Mouse (Mus musculus): ENCODE results near the gene Chst11. TPM values are rescaled to one million over a fixed set of nuclear protein-coding genes. Genes with fewer than 3 reads are reported as not detected.
A peak's percentile ranks its signal among the peaks of the same experiment; 100 is the strongest.

The Chst11 gene
- total RNA-seq (2014; rRNA removed) (0.09 and 0.34 TPM in 2 replicates), polyA plus RNA-seq (2012; rRNA removed) (0.15 and 0.16 TPM in 2 replicates)

DNA sequence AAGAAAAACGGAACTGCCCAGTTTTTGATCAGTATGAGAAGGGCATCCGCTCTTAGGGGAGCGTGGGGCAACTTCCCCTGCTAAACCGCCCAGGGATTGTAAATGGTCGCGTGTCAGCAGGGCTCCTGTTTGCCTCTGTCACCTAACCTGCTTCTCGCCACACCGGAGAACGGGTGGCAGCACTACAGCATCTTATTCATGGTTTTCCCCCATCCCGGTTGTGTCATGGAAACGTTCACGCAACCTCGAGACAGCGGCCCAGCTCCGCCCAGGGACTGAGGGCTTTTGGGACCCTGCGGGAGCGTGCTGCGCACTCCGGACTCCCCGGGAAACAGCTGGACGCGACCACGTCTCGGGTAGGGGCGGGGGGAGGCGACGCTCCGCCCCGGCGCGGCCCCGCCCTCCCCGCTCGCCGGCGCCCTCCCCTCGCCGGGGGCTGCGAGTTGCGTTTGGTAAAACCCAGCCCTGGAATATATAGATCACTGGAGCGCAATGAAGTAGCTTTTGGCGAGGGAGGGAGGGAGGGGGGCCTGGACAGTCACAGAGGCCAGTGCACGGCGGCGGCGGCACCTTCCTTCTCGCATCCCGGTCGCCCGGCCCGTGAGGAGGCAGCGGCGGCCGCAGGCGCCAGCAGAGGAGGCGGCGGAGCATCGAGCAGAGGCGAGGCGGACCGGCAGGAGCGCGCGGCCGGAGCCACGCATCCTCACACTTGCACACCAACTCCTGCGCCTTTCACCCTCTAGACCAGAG lies at the start of gene Chst11:
TSS of gene Chst11 (plus strand) at position 549 of the 750 bp plus-strand sequence.
- H3K9ac ChIP-seq (ENCODE audit: low read depth, low read length): peak within 1 kb of the TSS; percentile 51
- H3K36me3 ChIP-seq (ENCODE audit: control insufficient read depth, insufficient read depth, low read length): no peaks in the 10 kb centered on the region
- H3K4me1 ChIP-seq (ENCODE audit: control insufficient read depth, insufficient read depth, low read length): peaks cover 3% of the 10 kb centered on the region; the same call in 1 of the 2 replicates
- H3K27me3 ChIP-seq (ENCODE audit: control insufficient read depth, insufficient read depth, low read length): peaks cover 20% of the 10 kb centered on the region
- no peak within 1 kb of the TSS for H3K27ac ChIP-seq (replicated peaks; ENCODE audit: insufficient read depth, low read depth, low read length)
- DNase-seq (ENCODE audit: extremely low read depth, low read depth, low spot score): no peak
- under 1% methylated on average over 67 of the region's 67 CpGs for WGBS
- no peaks in the 10 kb centered on the region for H3K79me2 ChIP-seq (ENCODE audit: control insufficient read depth, insufficient read depth, low read length)
- H3K4me3 ChIP-seq (ENCODE audit: insufficient read depth, low read depth, low read length): peak within 1 kb of the TSS; percentile 53
- TF ChIP-seq CTCF (IDR thresholded peaks at IDR 0.05; ENCODE audit: low read depth, low read length): no peak
- no peak for TF ChIP-seq POLR2A (IDR thresholded peaks at IDR 0.05; ENCODE audit: extremely low read depth, insufficient read depth, low read length)

DNA sequence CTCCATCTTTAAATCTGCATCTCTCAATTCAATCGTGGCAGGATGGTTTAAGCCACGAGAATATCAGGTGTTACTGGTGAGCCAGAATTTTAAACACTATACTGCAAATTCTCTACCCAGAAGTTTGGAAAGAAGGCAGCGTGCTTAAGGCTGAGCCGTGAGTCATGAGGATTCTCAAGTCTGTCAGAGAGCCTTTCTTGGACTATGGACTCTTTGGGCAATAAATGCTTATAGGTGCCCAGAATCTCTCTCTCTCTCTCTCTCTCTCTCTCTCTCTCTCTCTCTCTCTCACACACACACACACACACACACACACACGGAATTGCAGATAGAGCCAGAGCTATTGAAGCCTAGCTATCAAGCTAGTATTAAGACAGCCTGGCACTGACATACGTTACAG lies 49.5 kb upstream of the Chst11 start:
- H3K4me3 ChIP-seq (ENCODE audit: insufficient read depth, low read depth, low read length): no peak overlapping the region
- H3K27me3 ChIP-seq (ENCODE audit: control insufficient read depth, insufficient read depth, low read length): no peaks in the 10 kb centered on the region
- no peak for DNase-seq (ENCODE audit: extremely low read depth, low read depth, low spot score)
- no peak overlapping the region for H3K27ac ChIP-seq (replicated peaks; ENCODE audit: insufficient read depth, low read depth, low read length)
- no peak overlapping the region for H3K9ac ChIP-seq (ENCODE audit: low read depth, low read length)
- no peaks in the 10 kb centered on the region for H3K4me1 ChIP-seq (ENCODE audit: control insufficient read depth, insufficient read depth, low read length)
- no peaks in the 10 kb centered on the region for H3K36me3 ChIP-seq (ENCODE audit: control insufficient read depth, insufficient read depth, low read length)
- 85% methylated on average over 6 of the region's 6 CpGs for WGBS
- H3K79me2 ChIP-seq (ENCODE audit: control insufficient read depth, insufficient read depth, low read length): no peaks in the 10 kb centered on the region
- TF ChIP-seq CTCF (IDR thresholded peaks at IDR 0.05; ENCODE audit: low read depth, low read length): no peak
- TF ChIP-seq POLR2A (IDR thresholded peaks at IDR 0.05; ENCODE audit: extremely low read depth, insufficient read depth, low read length): no peak

DNA sequence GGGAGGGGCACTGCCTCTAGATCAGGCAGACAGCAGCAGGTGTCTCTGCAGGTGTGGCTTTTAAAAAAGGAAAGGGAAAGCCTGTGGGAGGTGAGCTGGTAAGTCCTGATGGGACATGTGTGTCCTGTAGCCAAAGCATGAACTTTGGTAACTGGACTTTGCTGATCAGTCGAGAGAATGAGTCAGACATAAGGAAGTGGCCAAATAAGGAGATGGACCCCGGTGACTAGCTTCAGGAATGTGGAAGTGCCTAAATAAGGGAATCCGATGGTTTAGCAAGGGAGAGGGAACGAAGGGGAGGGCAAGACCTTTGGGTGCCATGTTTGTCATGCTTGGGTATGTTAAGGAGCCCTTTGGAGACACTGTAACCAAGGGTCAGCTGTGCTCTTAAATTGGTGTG lies 31.9 kb upstream of the Chst11 start:
- no peak for TF ChIP-seq CTCF (IDR thresholded peaks at IDR 0.05; ENCODE audit: low read depth, low read length)
- TF ChIP-seq POLR2A (IDR thresholded peaks at IDR 0.05; ENCODE audit: extremely low read depth, insufficient read depth, low read length): no peak
- DNase-seq (ENCODE audit: extremely low read depth, low read depth, low spot score): peak; percentile 19
- H3K4me1 ChIP-seq (ENCODE audit: control insufficient read depth, insufficient read depth, low read length): no peaks in the 10 kb centered on the region
- WGBS: 68% methylated on average over 4 of the region's 4 CpGs
- H3K36me3 ChIP-seq (ENCODE audit: control insufficient read depth, insufficient read depth, low read length): no peaks in the 10 kb centered on the region
- no peak overlapping the region for H3K9ac ChIP-seq (ENCODE audit: low read depth, low read length)
- H3K27ac ChIP-seq (replicated peaks; ENCODE audit: insufficient read depth, low read depth, low read length): no peak overlapping the region
- H3K4me3 ChIP-seq (ENCODE audit: insufficient read depth, low read depth, low read length): no peak overlapping the region
- H3K79me2 ChIP-seq (ENCODE audit: control insufficient read depth, insufficient read depth, low read length): no peaks in the 10 kb centered on the region
- H3K27me3 ChIP-seq (ENCODE audit: control insufficient read depth, insufficient read depth, low read length): no peaks in the 10 kb centered on the region; the same call in 1 of the 2 replicates

DNA sequence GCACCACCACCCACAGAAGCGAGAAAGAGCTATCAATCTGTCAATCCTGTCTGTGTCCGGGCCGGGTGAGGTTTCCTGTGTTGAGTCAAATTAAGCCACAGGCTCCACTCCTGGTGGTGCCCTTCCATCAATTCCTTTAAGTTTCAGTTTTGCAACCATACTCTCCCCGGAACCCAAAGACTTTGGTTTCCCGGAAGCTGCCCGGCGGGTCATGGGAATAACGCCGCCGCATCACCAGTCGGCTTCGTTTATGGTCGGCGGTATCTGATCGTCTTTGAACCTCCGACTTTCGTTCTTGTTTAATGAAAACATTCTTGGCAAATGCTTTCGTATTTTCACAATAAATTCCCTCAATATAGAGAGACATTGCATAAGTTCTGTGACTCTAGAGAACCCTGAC lies 30.2 kb upstream of the Chst11 start:
- 90% methylated on average over 18 of the region's 18 CpGs for WGBS
- H3K4me3 ChIP-seq (ENCODE audit: insufficient read depth, low read depth, low read length): no peak overlapping the region
- no peak overlapping the region for H3K9ac ChIP-seq (ENCODE audit: low read depth, low read length)

DNA sequence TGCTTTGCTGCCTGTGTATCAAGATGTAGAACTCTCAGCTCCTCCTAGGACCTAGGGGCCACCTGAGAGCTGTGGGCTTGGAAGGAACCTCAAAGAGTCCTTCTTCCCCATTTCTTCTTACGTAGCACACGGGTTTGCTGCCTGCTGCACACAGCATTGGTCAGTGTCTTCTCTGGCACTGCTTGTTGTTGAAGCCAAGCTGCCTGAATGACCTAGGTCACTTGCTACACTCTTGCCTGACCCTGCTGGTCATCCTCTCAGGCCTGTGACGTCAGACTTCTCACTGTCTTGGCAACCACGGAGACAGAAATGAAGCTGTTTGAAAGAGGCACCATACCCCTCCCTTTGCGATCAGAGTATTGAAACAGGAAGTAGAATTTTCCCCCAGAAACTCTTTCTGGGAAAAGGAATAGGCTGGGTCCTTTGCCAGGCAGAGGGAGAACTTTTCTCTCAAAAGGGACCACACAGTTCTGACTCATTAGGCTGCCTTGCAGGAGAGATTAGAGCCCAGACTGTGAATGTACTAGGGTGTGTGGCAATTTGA lies 27.0 kb upstream of the Chst11 start:
- H3K27me3 ChIP-seq (ENCODE audit: control insufficient read depth, insufficient read depth, low read length): no peaks in the 10 kb centered on the region; the same call in 1 of the 2 replicates
- 60% methylated on average over 5 of the region's 5 CpGs for WGBS
- no peak overlapping the region for H3K4me3 ChIP-seq (ENCODE audit: insufficient read depth, low read depth, low read length)
- H3K9ac ChIP-seq (ENCODE audit: low read depth, low read length): no peak overlapping the region
- H3K79me2 ChIP-seq (ENCODE audit: control insufficient read depth, insufficient read depth, low read length): no peaks in the 10 kb centered on the region
- H3K36me3 ChIP-seq (ENCODE audit: control insufficient read depth, insufficient read depth, low read length): no peaks in the 10 kb centered on the region
- no peak overlapping the region for H3K27ac ChIP-seq (replicated peaks; ENCODE audit: insufficient read depth, low read depth, low read length)
- DNase-seq (ENCODE audit: extremely low read depth, low read depth, low spot score): peak; percentile 33
- H3K4me1 ChIP-seq (ENCODE audit: control insufficient read depth, insufficient read depth, low read length): no peaks in the 10 kb centered on the region
- TF ChIP-seq CTCF (IDR thresholded peaks at IDR 0.05; ENCODE audit: low read depth, low read length): no peak
- TF ChIP-seq POLR2A (IDR thresholded peaks at IDR 0.05; ENCODE audit: extremely low read depth, insufficient read depth, low read length): no peak

More for the DNA sequence above, 30.2 kb upstream of the Chst11 start:
- H3K27ac ChIP-seq (replicated peaks; ENCODE audit: insufficient read depth, low read depth, low read length): no peak overlapping the region
- no peaks in the 10 kb centered on the region; the same call in 1 of the 2 replicates for H3K27me3 ChIP-seq (ENCODE audit: control insufficient read depth, insufficient read depth, low read length)
- H3K4me1 ChIP-seq (ENCODE audit: control insufficient read depth, insufficient read depth, low read length): no peaks in the 10 kb centered on the region
- no peak for DNase-seq (ENCODE audit: extremely low read depth, low read depth, low spot score)
- H3K36me3 ChIP-seq (ENCODE audit: control insufficient read depth, insufficient read depth, low read length): no peaks in the 10 kb centered on the region
- no peaks in the 10 kb centered on the region for H3K79me2 ChIP-seq (ENCODE audit: control insufficient read depth, insufficient read depth, low read length)
- TF ChIP-seq POLR2A (IDR thresholded peaks at IDR 0.05; ENCODE audit: extremely low read depth, insufficient read depth, low read length) (no peak), CTCF (IDR thresholded peaks at IDR 0.05; ENCODE audit: low read depth, low read length) (no peak)

DNA sequence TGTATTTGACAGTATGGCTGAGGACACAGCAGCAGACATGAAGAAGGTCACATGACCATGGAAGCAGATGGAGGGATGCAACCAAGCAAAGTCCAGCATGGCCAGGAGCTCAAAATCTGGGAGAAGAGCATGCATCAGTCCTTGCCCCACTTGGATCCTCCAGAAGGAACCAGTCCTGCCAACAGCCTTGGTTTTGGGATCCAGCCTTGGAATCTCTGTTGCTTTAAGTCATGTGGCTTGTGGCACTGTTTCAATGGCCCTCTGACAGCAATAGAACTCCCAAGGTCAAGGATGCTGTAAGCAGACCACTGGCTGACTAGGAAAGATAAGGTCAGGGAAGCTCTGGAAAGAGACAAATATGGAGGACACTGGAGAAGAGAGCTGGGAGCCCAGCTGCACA lies 26.0 kb upstream of the Chst11 start:
- Histone ChIP-seq H3K9ac (ENCODE audit: low read depth, low read length) (no peak overlapping the region), H3K27ac (replicated peaks; ENCODE audit: insufficient read depth, low read depth, low read length) (no peak overlapping the region), H3K79me2 (ENCODE audit: control insufficient read depth, insufficient read depth, low read length) (no peaks in the 10 kb centered on the region), H3K27me3 (ENCODE audit: control insufficient read depth, insufficient read depth, low read length) (no peaks in the 10 kb centered on the region; the same call in 1 of the 2 replicates), H3K4me1 (ENCODE audit: control insufficient read depth, insufficient read depth, low read length) (no peaks in the 10 kb centered on the region), H3K36me3 (ENCODE audit: control insufficient read depth, insufficient read depth, low read length) (no peaks in the 10 kb centered on the region), H3K4me3 (ENCODE audit: insufficient read depth, low read depth, low read length) (no peak overlapping the region)
- DNase-seq (ENCODE audit: extremely low read depth, low read depth, low spot score): no peak
- TF ChIP-seq CTCF (IDR thresholded peaks at IDR 0.05; ENCODE audit: low read depth, low read length): no peak
- no peak for TF ChIP-seq POLR2A (IDR thresholded peaks at IDR 0.05; ENCODE audit: extremely low read depth, insufficient read depth, low read length)

All from liver, adult 2 months (tissue).